Mouse (Mus musculus) hindbrain, postnatal 0 days (tissue): ENCODE results near the gene Gm19426. TPM values are rescaled to one million over a fixed set of nuclear protein-coding genes. Genes with fewer than 3 reads are reported as not detected.
A peak's percentile ranks its signal among the peaks of the same experiment; 100 is the strongest.

Source experiments
- ATAC-seq: fragments of 200-750 bp; cut with Nextera tagmentation; 2 replicates; pipeline ENCODE4 v1.8.0; 2017; ENCODE audit warnings: mild to moderate bottlenecking, moderate TSS enrichment, moderate library complexity
- DNase-seq: peaks from one replicate; pipeline ENCODE4 v3.0.0-alpha.2; 2015; ENCODE audit warnings: low spot score
- H3K27ac ChIP-seq: fragments of 300-500 bp; sonication (generic); 2 replicates; pipeline ENCODE4 v1.5.1; 2014; ENCODE audit warnings: mild to moderate bottlenecking
- H3K27me3 ChIP-seq: fragments of 300-500 bp; sonication (generic); 2 replicates; pipeline ENCODE4 v1.6.1; 2014; ENCODE audit warnings: low read length, mixed read lengths; ENCODE audit not compliant: insufficient read depth
- H3K36me3 ChIP-seq: fragments of 300-500 bp; sonication (generic); 2 replicates; pipeline ENCODE4 v1.6.1; 2014; ENCODE audit warnings: low read length, mixed read lengths; ENCODE audit not compliant: insufficient read depth
- H3K4me1 ChIP-seq: fragments of 300-500 bp; sonication (generic); 2 replicates; pipeline ENCODE4 v1.6.1; 2014; ENCODE audit warnings: antibody characterized with exemption, low read length, mixed read lengths; ENCODE audit not compliant: insufficient read depth
- H3K4me2 ChIP-seq: fragments of 300-500 bp; sonication (generic); 2 replicates; pipeline ENCODE4 v1.6.1; 2014; ENCODE audit warnings: low read depth, mild to moderate bottlenecking, low read length, moderate library complexity, mixed read lengths
- H3K4me3 ChIP-seq: fragments of 300-500 bp; sonication (generic); 2 replicates; pipeline ENCODE4 v1.5.1; 2014; ENCODE audit warnings: low read length
- H3K9ac ChIP-seq: fragments of 300-500 bp; sonication (generic); replicated peaks from 2 replicates; pipeline ENCODE4 v1.6.1; 2014; ENCODE audit warnings: mild to moderate bottlenecking, low read length, moderate library complexity, mixed read lengths
- H3K9me3 ChIP-seq: fragments of 300-500 bp; sonication (generic); 2 replicates; pipeline ENCODE4 v1.6.1; 2016; ENCODE audit warnings: low read length, mixed read lengths
- CTCF ChIP-seq: IDR thresholded peaks from 2 replicates; pipeline ENCODE4 v1.5.1; 2016; ENCODE audit warnings: antibody characterized with exemption, control low read depth, low read depth
- WGBS: fragments of 180-500 bp; shearing (Covaris S2); extraction: QIAGEN DNeasy Blood & Tissue Kit; methylation state at CpG from one replicate; pipeline ENCODE4 v1.1.7; 2014; 5-methylcytosine and 5-hydroxymethylcytosine counted together
- polyA plus RNA-seq: library from polyadenylated mRNA; unstranded; fragments of >200 nt; fragmentation: Nextera tagmentation; extraction: Ambion mirVana; gene quantifications from 2 replicates; pipeline ENCODE4 v1.2.1, GENCODE M21; 2015
- total RNA-seq: library from RNA; depleted of rRNA; stranded (reverse); fragments of >200 nt; gene quantifications from 2 replicates; pipeline ENCODE4 v1.2.3, GENCODE M21; 2014

Gm19426 gene
- total and polyA plus RNA-seq, 2 experiments from 2014 or later: 3.8 to 4.3 TPM

GRCm38 (mm10) chr2:84770501-84770900, 27.0 kb upstream of the Gm19426 start:
- H3K27me3 ChIP-seq: no peaks in the 10 kb centered on the region
- no peak overlapping the region for H3K4me2 ChIP-seq
- no peaks in the 10 kb centered on the region for H3K9me3 ChIP-seq
- H3K4me3 ChIP-seq: no peak overlapping the region
- no peaks in the 10 kb centered on the region; the same call in 1 of the 2 replicates for H3K36me3 ChIP-seq
- H3K27ac ChIP-seq: no peak overlapping the region
- WGBS: 83% methylated on average over 6 of the region's 6 CpGs
- DNase-seq (no peak), ATAC-seq (no peak)
- no peak for TF ChIP-seq CTCF
- H3K9ac ChIP-seq: no peak overlapping the region
- peaks cover 6% of the 10 kb centered on the region for H3K4me1 ChIP-seq

- ATAC-seq: no peak
- Histone ChIP-seq H3K9me3 (no peaks in the 10 kb centered on the region), H3K4me1 (no peaks in the 10 kb centered on the region), H3K4me2 (no peak overlapping the region), H3K36me3 (no peaks in the 10 kb centered on the region), H3K4me3 (no peak overlapping the region), H3K27ac (no peak overlapping the region), H3K9ac (no peak overlapping the region), H3K27me3 (no peaks in the 10 kb centered on the region)
- no peak for TF ChIP-seq CTCF
- WGBS: 58% methylated on average over 1 of the region's 1 CpGs
- no peak for DNase-seq
Measured at GRCm38 (mm10) chr2:84762818-84763217, 19.4 kb upstream of the Gm19426 start.

GRCm38 (mm10) chr2:84762295-84762694, 18.8 kb upstream of the Gm19426 start:
- DNase-seq (no peak), ATAC-seq (no peak)
- H3K36me3 ChIP-seq: no peaks in the 10 kb centered on the region
- no peak overlapping the region for H3K9ac ChIP-seq
- WGBS: 44% methylated on average over 4 of the region's 4 CpGs
- H3K27ac ChIP-seq: no peak overlapping the region
- H3K27me3 ChIP-seq: no peaks in the 10 kb centered on the region
- H3K4me2 ChIP-seq: no peak overlapping the region
- TF ChIP-seq CTCF: no peak
- H3K9me3 ChIP-seq: no peaks in the 10 kb centered on the region
- no peaks in the 10 kb centered on the region for H3K4me1 ChIP-seq
- no peak overlapping the region for H3K4me3 ChIP-seq

DNA sequence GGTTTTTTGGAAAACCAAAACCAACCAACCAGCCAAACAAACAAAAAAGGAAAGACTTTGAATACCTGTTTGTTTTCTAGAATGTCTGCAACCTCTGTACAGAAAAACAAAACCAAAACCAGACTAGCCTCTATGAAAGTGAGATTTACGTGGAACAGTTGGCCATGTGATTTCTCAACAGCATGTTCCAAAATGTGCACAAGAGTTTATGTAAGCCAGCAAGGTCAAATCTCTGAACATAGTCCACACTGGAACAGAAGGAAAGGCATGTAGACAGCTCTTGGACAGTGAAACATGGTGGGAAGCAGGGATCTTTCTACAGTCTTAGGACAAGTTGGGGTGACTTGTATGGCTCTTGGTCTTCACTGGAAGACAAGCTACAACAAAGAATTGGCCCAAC, 18.4 kb upstream of the Gm19426 start:
- DNase-seq (no peak), ATAC-seq (no peak)
- Histone ChIP-seq H3K27me3 (no peaks in the 10 kb centered on the region), H3K9me3 (no peaks in the 10 kb centered on the region), H3K27ac (no peak overlapping the region), H3K9ac (no peak overlapping the region), H3K4me3 (no peak overlapping the region), H3K4me2 (no peak overlapping the region), H3K36me3 (no peaks in the 10 kb centered on the region), H3K4me1 (no peaks in the 10 kb centered on the region)
- no peak for TF ChIP-seq CTCF
- whole genome bisulfite sequencing: 100% methylated on average over 1 of the region's 1 CpGs

DNA sequence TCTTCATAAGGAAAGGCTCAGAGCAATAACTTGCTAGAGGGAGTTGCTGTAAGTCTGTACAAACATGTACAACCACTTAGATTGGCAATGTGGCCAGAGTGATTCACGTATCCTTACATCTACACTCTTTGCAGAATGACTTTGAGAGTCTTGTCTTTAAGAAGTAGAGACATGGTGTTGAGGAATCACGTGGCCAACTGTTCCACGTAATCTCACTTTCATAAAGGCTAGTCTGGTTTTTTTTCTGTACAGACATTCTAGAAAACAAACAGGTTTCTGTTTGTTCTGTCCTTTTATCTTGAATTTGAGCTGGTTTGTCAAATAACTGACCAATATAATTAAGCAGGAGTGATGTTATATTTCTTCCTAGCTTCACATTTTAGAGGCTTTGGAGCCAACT, 17.9 kb upstream of the Gm19426 start:
- no peak overlapping the region for H3K4me2 ChIP-seq
- H3K4me3 ChIP-seq: no peak overlapping the region
- H3K36me3 ChIP-seq: no peaks in the 10 kb centered on the region
- H3K27me3 ChIP-seq: no peaks in the 10 kb centered on the region
- TF ChIP-seq CTCF: no peak
- H3K27ac ChIP-seq: no peak overlapping the region
- H3K9ac ChIP-seq: no peak overlapping the region
- H3K4me1 ChIP-seq: no peaks in the 10 kb centered on the region
- ATAC-seq (no peak), DNase-seq (no peak)
- no peaks in the 10 kb centered on the region for H3K9me3 ChIP-seq
- 80% methylated on average over 3 of the region's 3 CpGs for WGBS

DNA sequence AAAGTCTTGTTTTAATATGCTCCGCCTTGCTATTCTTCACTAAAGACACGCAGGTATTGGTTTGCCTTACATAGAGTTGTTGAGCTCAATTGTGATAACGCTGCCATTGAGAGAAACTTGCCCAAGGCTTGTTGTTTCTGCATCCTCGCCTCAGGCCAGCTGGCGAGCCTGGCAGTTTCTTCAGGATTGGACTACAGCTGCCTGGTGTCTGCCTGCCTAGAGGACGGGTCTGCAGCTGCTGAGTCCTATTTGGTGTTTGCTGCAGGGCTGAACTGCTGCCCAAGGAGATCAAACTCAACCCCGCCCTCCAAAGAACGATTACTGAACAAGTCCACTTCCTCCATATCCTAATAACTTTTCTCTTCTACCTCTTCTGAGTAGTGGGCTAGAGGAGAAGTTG, 17.3 kb upstream of the Gm19426 start:
- no peaks in the 10 kb centered on the region for H3K36me3 ChIP-seq
- no peak overlapping the region for H3K4me3 ChIP-seq
- H3K9me3 ChIP-seq: no peaks in the 10 kb centered on the region
- no peak for DNase-seq
- ATAC-seq: no peak
- 65% methylated on average over 8 of the region's 8 CpGs for WGBS
- no peak overlapping the region for H3K4me2 ChIP-seq
- TF ChIP-seq CTCF: no peak
- H3K27ac ChIP-seq: no peak overlapping the region
- H3K4me1 ChIP-seq: no peaks in the 10 kb centered on the region
- no peak overlapping the region for H3K9ac ChIP-seq
- no peaks in the 10 kb centered on the region for H3K27me3 ChIP-seq

DNA sequence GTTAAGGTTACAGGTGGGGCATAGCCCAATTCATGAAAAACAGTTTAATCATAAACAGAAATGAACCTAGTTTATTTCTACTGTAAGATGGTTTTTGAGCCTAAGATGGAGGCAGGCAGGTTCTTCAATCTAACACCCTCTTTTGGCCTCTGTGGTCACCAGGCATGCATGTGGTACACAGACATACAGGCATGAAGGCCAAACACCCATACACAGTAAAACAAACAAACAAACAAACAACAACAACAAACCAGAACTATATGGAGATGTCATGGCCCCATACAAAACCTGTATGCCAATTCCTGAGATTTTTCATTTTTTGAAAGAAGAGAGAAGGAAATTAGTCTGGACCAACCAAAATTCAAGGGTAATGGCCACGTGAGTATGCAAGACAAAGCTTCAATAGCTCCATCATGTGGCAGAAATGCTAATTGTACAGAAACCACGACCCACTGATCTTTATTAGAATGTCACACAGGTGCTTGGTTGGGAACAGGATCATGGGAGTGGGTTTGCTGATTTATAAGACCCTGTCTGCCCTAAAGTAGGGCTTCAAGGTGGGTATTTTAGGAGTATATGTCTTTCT, 15.2 kb upstream of the Gm19426 start:
- peak; percentile 78 for DNase-seq

More for the DNA sequence above, 15.2 kb upstream of the Gm19426 start:
- H3K27ac ChIP-seq: no peak overlapping the region
- 1% methylated on average over 2 of the region's 2 CpGs for WGBS
- ATAC-seq: peak; percentile 83
- H3K9ac ChIP-seq: no peak overlapping the region
- H3K27me3 ChIP-seq: no peaks in the 10 kb centered on the region
- no peaks in the 10 kb centered on the region for H3K36me3 ChIP-seq
- H3K4me3 ChIP-seq: no peak overlapping the region
- TF ChIP-seq CTCF: peak; percentile 80
- no peaks in the 10 kb centered on the region for H3K9me3 ChIP-seq
- H3K4me2 ChIP-seq: no peak overlapping the region
- no peaks in the 10 kb centered on the region for H3K4me1 ChIP-seq
